In genomic region chr8:105306146-105306691, GRCm38 (mm10) we compare ENCODE assay signal across 8 mouse cellular contexts. TPM values are rescaled to one million over a fixed set of nuclear protein-coding genes. Genes with fewer than 3 reads are reported as not detected.
DNase-seq lines count a peak whose midpoint lies in the region; ATAC-seq and TF ChIP-seq lines count a peak whose summit lies in the region.

No protein-coding gene starts in this region.

- H3K4me1 ChIP-seq in heart, embryonic 11.5 days (ENCODE audit: control insufficient read depth, insufficient read depth, low read length), result peaks cover 26% of the 10 kb centered on the region
- peaks cover 0 to 15% of the 10 kb centered on the region in 2 experiments; a peak in 2 of 4 replicates for H3K4me1 ChIP-seq in ES-E14 (ENCODE audit: control insufficient read depth in 2 of 2, insufficient read depth in 2 of 2, low read length in 2 of 2, poor library complexity in 1 of 2)
- peaks cover 54% of the 10 kb centered on the region for H3K4me1 ChIP-seq in liver, embryonic 15.5 days (replicated peaks)

- H3K27me3 ChIP-seq in heart, embryonic 11.5 days (ENCODE audit: control insufficient read depth, insufficient read depth, low read length), result no peaks in the 10 kb centered on the region
- no peaks in the 10 kb centered on the region for H3K27me3 ChIP-seq in liver, embryonic 15.5 days

- 49% methylated on average over 5 of the region's 5 CpGs for WGBS in heart, embryonic 11.5 days (ENCODE audit: insufficient replicate concordance)
- WGBS in liver, embryonic 15.5 days (ENCODE audit: insufficient replicate concordance), result 75% methylated on average over 5 of the region's 5 CpGs

- H3K4me2 ChIP-seq in heart, embryonic 11.5 days, result peak overlapping the region; percentile 87
- peak overlapping the region; percentile 80 for H3K4me2 ChIP-seq in liver, embryonic 15.5 days

- 0 out of 2 replicates have a peak, but pooled peaks have one; percentile 0 for ATAC-seq in heart, embryonic 11.5 days (replicated peaks; ENCODE audit: insufficient number of reproducible peaks, low FRiP score, low TSS enrichment)
- no peak for ATAC-seq in liver, embryonic 15.5 days (ENCODE audit: insufficient read depth)

- in situ Hi-C loops in ES-E14 (cut with MboI; ENCODE audit: low sequenced_read_pairs in 2 of 2, unreplicated experiment in 2 of 2), result no loop called here

- H3K9me3 ChIP-seq in heart, embryonic 11.5 days (replicated peaks; ENCODE audit: control insufficient read depth, low read length), result no peaks in the 10 kb centered on the region
- H3K9me3 ChIP-seq in ES-E14 (ENCODE audit: control insufficient read depth, insufficient read depth, low read depth, low read length), result no peaks in the 10 kb centered on the region
- no peaks in the 10 kb centered on the region for H3K9me3 ChIP-seq in liver, embryonic 15.5 days (replicated peaks)

- H3K27ac ChIP-seq in heart, embryonic 11.5 days (ENCODE audit: low read depth, low read length), result peak overlapping the region; percentile 64; the same call in 1 of the 2 replicates
- no peak overlapping the region for H3K27ac ChIP-seq in ES-E14 (ENCODE audit: insufficient read depth, low read depth, low read length, poor library complexity, severe bottlenecking)
- H3K27ac ChIP-seq in liver, embryonic 15.5 days (replicated peaks), result peak overlapping the region; percentile 98

- peak overlapping the region; percentile 39 for H3K4me3 ChIP-seq in heart, embryonic 11.5 days (ENCODE audit: low read depth, low read length)
- H3K4me3 ChIP-seq in ES-E14 (ENCODE audit: insufficient read depth in 1 of 2, low read depth in 1 of 2, low read length in 2 of 2, poor library complexity in 1 of 2, severe bottlenecking in 1 of 2), result peak overlapping the region; percentile 71 to 81; a peak in 2 of 4 replicates
- H3K4me3 ChIP-seq in liver, embryonic 15.5 days (replicated peaks), result peak overlapping the region; percentile 43

- peak overlapping the region; percentile 67 for H3K9ac ChIP-seq in heart, embryonic 11.5 days (ENCODE audit: low read depth, low read length)
- peak overlapping the region; percentile 78 for H3K9ac ChIP-seq in ES-E14 (ENCODE audit: insufficient read depth, low read depth, low read length, poor library complexity, severe bottlenecking)
- peak overlapping the region; percentile 33; the same call in 1 of the 2 replicates for H3K9ac ChIP-seq in liver, embryonic 15.5 days

- peaks cover 18% of the 10 kb centered on the region for H3K36me3 ChIP-seq in heart, embryonic 11.5 days (ENCODE audit: control insufficient read depth, insufficient read depth, low read length)
- peaks cover 49% of the 10 kb centered on the region for H3K36me3 ChIP-seq in ES-E14 (ENCODE audit: control insufficient read depth, insufficient read depth, low read length, poor library complexity, severe bottlenecking)
- peaks cover 100% of the 10 kb centered on the region for H3K36me3 ChIP-seq in liver, embryonic 15.5 days (replicated peaks)

- DNase-seq in heart, adult 9 months (ENCODE audit: low spot score in 2 of 2), result no peak
- no peak for DNase-seq in ES-E14 (ENCODE audit: low read depth, low spot score)
- peak; percentile 47 for DNase-seq in forelimb bud, embryonic 11.5 days (ENCODE audit: low read depth, low spot score)
- DNase-seq in spleen, postnatal 36 days (ENCODE audit: low spot score in 2 of 2), result no peak
- DNase-seq in right cerebral cortex, adult 2 months (ENCODE audit: low spot score in 2 of 2), result no peak
- no peak for DNase-seq in urinary bladder, postnatal 25 days (ENCODE audit: low spot score)

TF ChIP-seq in ES-E14, 5 proteins besides CTCF, POLR2A, EP300 and RAD21:
- TF ChIP-seq CHD2 (IDR thresholded peaks at IDR 0.05; ENCODE audit: low read depth, low read length), result no peak
- TF ChIP-seq HCFC1 (IDR thresholded peaks at IDR 0.05; ENCODE audit: borderline replicate concordance, insufficient read depth, low read length), result no peak
- no peak for TF ChIP-seq MAFK (IDR thresholded peaks at IDR 0.05; ENCODE audit: insufficient read depth, low read depth, low read length)
- TF ChIP-seq ZC3H11A (IDR thresholded peaks at IDR 0.05; ENCODE audit: borderline replicate concordance, low read depth, low read length), result no peak
- TF ChIP-seq ZNF384 (IDR thresholded peaks at IDR 0.05; ENCODE audit: low read depth, low read length), result no peak

RNA-seq across cellular contexts. Expression of gene Elmo3, which starts 0.8 kb away (rescaled TPM):
- polyA plus RNA-seq in heart, embryonic 11.5 days (2014; fragmentation: Nextera tagmentation; extraction: Ambion mirVana), result 2.9 and 4.2 TPM in 2 replicates
- 3.5 and 4.3 TPM in 2 replicates for total RNA-seq in ES-E14 (2012; rRNA removed)
- 3.4 and 4.4 TPM in 2 replicates for polyA plus RNA-seq in liver, embryonic 15.5 days (2015; fragmentation: Nextera tagmentation; extraction: Ambion mirVana)

RNA-seq across cellular contexts. Expression of gene E2f4, which starts 8.8 kb away (rescaled TPM):
- polyA plus RNA-seq in heart, embryonic 11.5 days (2014; fragmentation: Nextera tagmentation; extraction: Ambion mirVana), result 70.7 and 81.9 TPM in 2 replicates
- total RNA-seq in ES-E14 (2012; rRNA removed), result 66.8 and 67.1 TPM in 2 replicates
- polyA plus RNA-seq in liver, embryonic 15.5 days (2015; fragmentation: Nextera tagmentation; extraction: Ambion mirVana), result 197 and 211 TPM in 2 replicates

RNA-seq across cellular contexts. Expression of gene Exoc3l, which starts 10.3 kb away (rescaled TPM):
- polyA plus RNA-seq in heart, embryonic 11.5 days (2014; fragmentation: Nextera tagmentation; extraction: Ambion mirVana), result 10.8 and 15.0 TPM in 2 replicates
- total RNA-seq in ES-E14 (2012; rRNA removed), result 22.0 and 33.5 TPM in 2 replicates
- 6.0 and 6.7 TPM in 2 replicates for polyA plus RNA-seq in liver, embryonic 15.5 days (2015; fragmentation: Nextera tagmentation; extraction: Ambion mirVana)

RNA-seq across cellular contexts. Expression of gene 4931428F04Rik, which starts 16.6 kb away (rescaled TPM):
- 4.5 and 6.7 TPM in 2 replicates for polyA plus RNA-seq in heart, embryonic 11.5 days (2014; fragmentation: Nextera tagmentation; extraction: Ambion mirVana)
- total RNA-seq in ES-E14 (2012; rRNA removed), result 3.9 and 4.2 TPM in 2 replicates
- 0.59 and 0.68 TPM in 2 replicates for polyA plus RNA-seq in liver, embryonic 15.5 days (2015; fragmentation: Nextera tagmentation; extraction: Ambion mirVana)

RNA-seq across cellular contexts. Expression of gene Lrrc29, which starts 19.9 kb away (rescaled TPM):
- polyA plus RNA-seq in heart, embryonic 11.5 days (2014; fragmentation: Nextera tagmentation; extraction: Ambion mirVana), result 1.3 and 1.7 TPM in 2 replicates
- total RNA-seq in ES-E14 (2012; rRNA removed), result 2.5 and 2.8 TPM in 2 replicates
- 10.4 and 11.8 TPM in 2 replicates for polyA plus RNA-seq in liver, embryonic 15.5 days (2015; fragmentation: Nextera tagmentation; extraction: Ambion mirVana)
